Mouse (Mus musculus): ENCODE measurements around the gene Speg.

DNA sequence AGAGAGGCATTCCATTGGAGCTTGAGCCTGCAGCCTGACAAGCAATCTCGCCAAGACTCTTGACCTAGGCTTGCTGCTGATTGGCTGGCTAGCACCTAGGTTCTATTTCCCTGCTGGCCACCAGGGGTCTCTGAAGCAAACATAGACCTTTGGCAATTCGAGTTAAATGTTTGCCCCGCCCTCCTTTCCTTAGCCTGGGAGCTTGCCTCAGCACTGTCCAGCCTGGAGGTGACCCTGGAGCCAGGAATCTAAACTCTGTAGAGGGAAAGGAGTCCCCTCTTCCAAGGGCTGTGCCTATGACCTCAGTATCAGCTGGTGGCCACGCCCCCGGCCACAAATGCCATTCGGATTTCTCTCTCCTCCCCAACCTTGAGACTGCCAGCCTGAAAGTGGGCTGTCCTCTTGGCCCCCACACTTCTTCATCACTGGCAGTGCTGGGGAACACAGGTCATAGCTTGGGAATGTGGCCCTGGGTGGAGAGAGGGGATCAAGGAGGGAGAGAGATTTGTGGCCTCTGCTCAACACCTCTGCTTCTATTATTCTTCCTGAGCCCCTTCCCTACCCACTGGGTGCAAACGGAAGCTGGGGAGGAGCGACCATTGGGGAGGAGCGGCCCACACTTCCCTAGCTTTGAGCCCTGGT lies 23.8 kb downstream of the Speg start:
- TF ChIP-seq CTCF (IDR thresholded peaks at IDR 0.05; ENCODE audit: extremely low read depth, insufficient read depth, insufficient read length, insufficient replicate concordance) (peak; percentile 23; the same call in 1 of the 2 replicates), POLR2A (IDR thresholded peaks at IDR 0.05; ENCODE audit: low read depth, low read length) (no peak)

All from spleen, adult 2 months (tissue).